Mouse (Mus musculus) small intestine, adult 2 months (tissue): ENCODE measurements around the gene Prune1.

ENCODE experiments used
- CTCF ChIP-seq: fragments of 200-500 bp; IDR thresholded peaks from 2 replicates; pipeline ENCODE4 v1.5.1; 2012; ENCODE audit warnings: low read depth, mild to moderate bottlenecking, control low read depth, inconsistent platforms, low read length, moderate library complexity, mixed read lengths; ENCODE audit not compliant: insufficient replicate concordance, insufficient read length; ENCODE audit errors: extremely low read depth
- POLR2A ChIP-seq: fragments of 200-500 bp; IDR thresholded peaks from 2 replicates; pipeline ENCODE4 v1.6.1; 2012; ENCODE audit warnings: low read depth, mild to moderate bottlenecking, control low read depth, inconsistent platforms, low read length, moderate library complexity

DNA sequence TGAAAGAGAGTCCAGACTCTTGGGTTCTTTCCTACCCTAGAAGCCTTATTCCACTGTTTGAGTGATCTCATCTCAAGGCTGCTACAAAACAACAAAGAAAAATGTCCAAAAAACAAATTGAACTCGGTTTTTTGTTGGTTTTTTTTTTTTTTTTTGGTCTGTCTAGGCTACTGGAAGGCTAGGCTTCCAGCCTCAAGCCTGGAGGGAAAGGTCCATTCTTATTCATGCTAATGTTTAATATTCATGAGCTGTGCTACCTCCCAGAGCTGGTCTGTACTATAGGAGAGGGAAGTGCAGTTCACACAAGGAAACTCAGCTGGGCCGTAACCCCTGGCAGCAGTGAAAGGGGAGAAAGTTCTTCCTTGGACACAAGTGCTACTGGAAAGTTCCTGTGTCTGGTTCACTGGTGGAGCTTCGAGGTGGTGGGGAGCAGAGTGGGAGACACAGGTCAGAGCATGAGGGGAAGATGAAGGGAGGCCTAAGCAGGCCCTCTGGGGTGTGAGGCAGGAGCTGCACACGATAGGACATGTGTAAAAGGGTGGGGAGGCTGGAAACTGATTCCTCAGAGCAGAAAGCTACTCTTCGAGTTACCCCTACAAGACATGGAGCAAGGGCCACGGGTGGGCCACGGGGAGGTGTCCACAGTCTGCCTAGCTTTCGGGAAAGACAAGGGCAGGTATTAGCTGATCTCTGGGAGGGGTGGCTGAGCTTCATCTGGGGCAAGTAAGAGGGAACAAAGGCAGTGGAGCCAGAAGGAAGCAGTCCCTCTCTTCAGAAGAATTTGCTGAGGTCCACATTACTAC is 51.2 kb downstream of the Prune1 start:
- no peak for TF ChIP-seq CTCF
- TF ChIP-seq POLR2A: no peak
